Mouse (Mus musculus): ENCODE results near the gene Lypd9. TPM values are rescaled to one million over a fixed set of nuclear protein-coding genes. Genes with fewer than 3 reads are reported as not detected.

Gene Lypd9
- polyA plus RNA-seq, 1 experiment from 2014 or later = not detected

DNA sequence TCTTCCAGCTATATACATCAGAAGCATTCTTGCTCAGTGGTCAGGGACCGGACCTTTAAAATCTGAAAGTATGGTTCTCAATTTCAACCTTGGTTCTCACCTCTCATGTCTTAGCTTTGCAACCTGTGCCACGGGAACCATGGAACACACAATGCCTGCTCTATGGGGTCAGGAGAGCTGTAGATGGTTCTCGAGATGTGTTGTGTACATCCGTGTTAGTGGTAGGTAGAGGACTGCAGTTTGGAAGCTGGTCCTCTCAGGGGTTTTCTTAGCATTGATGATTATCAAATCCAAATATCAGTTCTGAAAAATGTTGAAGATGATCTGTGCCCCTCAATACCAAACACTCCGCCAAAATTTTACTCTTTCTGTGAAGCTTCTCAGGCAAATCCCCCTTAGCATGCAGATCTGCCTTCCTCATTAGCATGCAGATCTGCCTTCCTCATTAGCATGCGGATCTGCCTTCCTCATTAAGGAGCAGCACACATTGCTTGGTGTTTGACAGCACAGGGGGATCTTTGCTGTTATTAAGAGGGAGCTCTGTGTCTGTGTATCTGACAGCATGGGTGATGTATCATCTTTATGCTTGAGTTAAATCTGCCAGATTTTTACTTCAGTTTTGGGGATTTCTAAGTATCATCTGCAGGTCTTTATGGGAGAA lies 52.6 kb downstream of the Lypd9 start:
- Histone ChIP-seq H3K27ac (peak overlapping the region; percentile 74), H3K36me3 (ENCODE audit: poor library complexity, severe bottlenecking) (no peaks in the 10 kb centered on the region), H3K4me1 (peaks cover 22% of the 10 kb centered on the region), H3K9ac (no peak overlapping the region), H3K4me2 (peak overlapping the region; percentile 26), H3K27me3 (no peaks in the 10 kb centered on the region), H3K4me3 (no peak overlapping the region), H3K9me3 (replicated peaks) (no peaks in the 10 kb centered on the region)
- peak; percentile 96 for ATAC-seq
- WGBS = 32% methylated on average over 6 of the region's 6 CpGs

Other genes starting within 250 kb of the Lypd9 start
- gene 4930438A08Rik, start 178.1 kb downstream of the Lypd9 start, polyA plus RNA-seq (2015; fragmentation: Nextera tagmentation; extraction: Ambion mirVana) = not detected in 2 replicates
- gene Zfp692, start 145.9 kb downstream of the Lypd9 start, polyA plus RNA-seq (2015; fragmentation: Nextera tagmentation; extraction: Ambion mirVana) = 28.9 and 31.4 TPM in 2 replicates
- gene Zfp672, start 122.6 kb downstream of the Lypd9 start, polyA plus RNA-seq (2015; fragmentation: Nextera tagmentation; extraction: Ambion mirVana) = 38.1 and 40.5 TPM in 2 replicates
- 43.9 and 48.0 TPM in 2 replicates for gene Sh3bp5l, start 122.2 kb downstream of the Lypd9 start, polyA plus RNA-seq (2015; fragmentation: Nextera tagmentation; extraction: Ambion mirVana)
- 0.31 TPM in 1 of 2 replicates, not detected in the other for gene Lypd8, start 73.9 kb downstream of the Lypd9 start, polyA plus RNA-seq (2015; fragmentation: Nextera tagmentation; extraction: Ambion mirVana)
- not detected in 2 replicates for gene 1810065E05Rik, start 31.8 kb downstream of the Lypd9 start, polyA plus RNA-seq (2015; fragmentation: Nextera tagmentation; extraction: Ambion mirVana)
- gene Gm12253, start 20.4 kb downstream of the Lypd9 start, polyA plus RNA-seq (2015; fragmentation: Nextera tagmentation; extraction: Ambion mirVana) = not detected in 2 replicates
- gene Olfr30, start 9.3 kb upstream of the Lypd9 start, polyA plus RNA-seq (2015; fragmentation: Nextera tagmentation; extraction: Ambion mirVana) = not detected in 2 replicates
- not detected in 2 replicates for gene Olfr332, start 39.6 kb upstream of the Lypd9 start, polyA plus RNA-seq (2015; fragmentation: Nextera tagmentation; extraction: Ambion mirVana)
- gene Olfr331, start 49.6 kb upstream of the Lypd9 start, polyA plus RNA-seq (2015; fragmentation: Nextera tagmentation; extraction: Ambion mirVana) = not detected in 2 replicates
- not detected in 2 replicates for gene Olfr330, start 81.9 kb upstream of the Lypd9 start, polyA plus RNA-seq (2015; fragmentation: Nextera tagmentation; extraction: Ambion mirVana)
- not detected in 2 replicates for gene Olfr329-ps, start 93.5 kb upstream of the Lypd9 start, polyA plus RNA-seq (2015; fragmentation: Nextera tagmentation; extraction: Ambion mirVana)
- not detected in 2 replicates for gene Olfr328, start 102.7 kb upstream of the Lypd9 start, polyA plus RNA-seq (2015; fragmentation: Nextera tagmentation; extraction: Ambion mirVana)
- not detected in 2 replicates for gene Olfr224, start 117.6 kb upstream of the Lypd9 start, polyA plus RNA-seq (2015; fragmentation: Nextera tagmentation; extraction: Ambion mirVana)
- gene Olfr325, start 124.8 kb upstream of the Lypd9 start, polyA plus RNA-seq (2015; fragmentation: Nextera tagmentation; extraction: Ambion mirVana) = not detected in 2 replicates
- gene Olfr324, start 142.2 kb upstream of the Lypd9 start, polyA plus RNA-seq (2015; fragmentation: Nextera tagmentation; extraction: Ambion mirVana) = not detected in 2 replicates
- not detected in 2 replicates for gene 2210407C18Rik, start 163.2 kb upstream of the Lypd9 start, polyA plus RNA-seq (2015; fragmentation: Nextera tagmentation; extraction: Ambion mirVana)
- not detected in 2 replicates for gene Olfr323, start 177.6 kb upstream of the Lypd9 start, polyA plus RNA-seq (2015; fragmentation: Nextera tagmentation; extraction: Ambion mirVana)
- 0.10 TPM in 1 of 2 replicates, not detected in the other for gene Trim58, start 187.5 kb upstream of the Lypd9 start, polyA plus RNA-seq (2015; fragmentation: Nextera tagmentation; extraction: Ambion mirVana)
- not detected in 2 replicates for gene Olfr322, start 205.9 kb upstream of the Lypd9 start, polyA plus RNA-seq (2015; fragmentation: Nextera tagmentation; extraction: Ambion mirVana)
- gene Olfr320, start 228.2 kb upstream of the Lypd9 start, polyA plus RNA-seq (2015; fragmentation: Nextera tagmentation; extraction: Ambion mirVana) = not detected in 2 replicates
- gene Olfr319, start 246.2 kb upstream of the Lypd9 start, polyA plus RNA-seq (2015; fragmentation: Nextera tagmentation; extraction: Ambion mirVana) = not detected in 2 replicates

Data from forebrain, embryonic 13.5 days (tissue).